Mouse (Mus musculus) adrenal gland (tissue): ENCODE results near the gene Zfp786.
"Not testable (repeated sequence)": the region's sequence is repeated elsewhere in the genome, so short reads cannot be mapped to it uniquely, and the experiment has no call there.

Source experiments
- intact Hi-C: fragments of 180-260 bp; cut with DNase I; formaldehyde crosslinking; loops from one replicate; pipeline ENCODE4 v1.15.1; 2025
- microRNA-seq, 2 experiments: library from miRNA; unstranded; fragments of <30 nt; microRNA quantifications; one replicate each; pipeline ENCODE4; 2019

Gene Zfp786

DNA sequence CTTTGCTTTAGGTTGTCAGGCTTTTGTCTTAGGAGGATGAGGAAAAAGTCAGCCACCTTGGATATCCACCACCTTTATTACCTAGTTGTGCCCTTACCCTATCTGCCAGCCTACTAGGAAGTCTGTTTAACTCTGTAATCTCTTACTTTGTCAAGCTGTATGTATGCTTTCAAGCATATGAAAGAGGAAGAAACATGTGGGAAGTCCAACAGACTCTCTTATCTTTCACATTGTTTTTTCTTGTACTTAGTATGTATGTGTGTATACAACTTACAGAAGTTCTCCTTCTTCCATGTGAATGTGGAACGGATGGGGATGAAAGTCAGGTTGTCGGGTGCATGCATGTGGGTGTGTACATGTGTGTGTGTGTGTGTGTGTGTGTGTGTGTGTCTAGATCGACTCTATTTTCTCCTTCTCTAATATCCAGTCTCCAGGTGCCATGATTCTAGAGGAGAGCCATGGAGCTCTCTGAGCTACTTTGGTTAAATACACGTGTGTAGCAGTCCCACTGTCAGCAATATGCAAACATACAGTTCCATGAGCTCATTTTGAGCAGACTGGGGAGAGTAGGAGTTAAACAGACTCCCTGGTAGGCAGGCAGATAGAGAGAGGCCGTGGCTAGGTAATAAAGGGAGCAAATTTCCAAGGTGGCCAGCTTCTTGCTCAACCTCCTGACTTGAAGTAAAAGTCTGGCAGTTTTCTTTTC, 45.8 kb downstream of the Zfp786 start:
- intact Hi-C loops, result no loop called here

DNA sequence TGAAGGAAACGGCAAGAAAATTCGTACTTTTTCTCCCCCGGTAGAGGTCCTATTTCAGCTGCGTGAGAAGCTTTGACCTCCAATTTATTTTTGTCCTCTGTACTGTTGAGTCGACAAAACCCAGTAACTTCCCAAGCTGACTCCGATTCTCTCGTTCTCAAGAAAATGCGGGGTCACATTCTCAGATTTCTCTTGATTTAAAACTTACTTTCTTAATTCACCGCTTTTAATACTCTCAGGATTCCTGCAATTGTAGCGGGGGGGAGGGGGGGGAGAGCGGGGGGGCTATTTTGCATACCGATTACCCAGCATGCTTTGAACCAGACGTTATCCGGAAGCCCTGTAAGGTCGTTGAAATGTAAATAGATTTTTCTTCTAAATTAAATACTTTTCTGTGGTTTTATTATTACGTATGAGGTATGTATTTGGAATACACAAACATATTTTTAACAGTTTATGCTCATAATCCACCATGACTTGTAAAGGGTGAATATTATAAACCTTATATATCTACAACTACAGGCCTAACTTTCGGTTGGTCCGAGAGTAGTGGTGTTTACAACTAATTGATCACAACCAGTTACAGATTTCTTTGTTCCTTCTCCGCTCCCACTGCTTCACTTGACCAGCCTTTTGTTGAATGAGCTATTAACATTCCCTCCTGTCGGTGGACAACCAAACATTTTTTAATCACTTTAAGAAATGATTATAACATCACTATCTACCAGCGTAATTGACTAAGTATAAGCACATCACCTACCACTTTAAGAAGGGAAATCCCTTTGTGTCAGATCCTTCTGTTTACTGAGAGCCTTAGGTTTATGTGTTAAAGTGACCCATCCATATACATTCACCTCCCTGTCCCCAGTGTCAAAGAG, 49.3 kb downstream of the Zfp786 start:
- intact Hi-C loops, result no loop called here

DNA sequence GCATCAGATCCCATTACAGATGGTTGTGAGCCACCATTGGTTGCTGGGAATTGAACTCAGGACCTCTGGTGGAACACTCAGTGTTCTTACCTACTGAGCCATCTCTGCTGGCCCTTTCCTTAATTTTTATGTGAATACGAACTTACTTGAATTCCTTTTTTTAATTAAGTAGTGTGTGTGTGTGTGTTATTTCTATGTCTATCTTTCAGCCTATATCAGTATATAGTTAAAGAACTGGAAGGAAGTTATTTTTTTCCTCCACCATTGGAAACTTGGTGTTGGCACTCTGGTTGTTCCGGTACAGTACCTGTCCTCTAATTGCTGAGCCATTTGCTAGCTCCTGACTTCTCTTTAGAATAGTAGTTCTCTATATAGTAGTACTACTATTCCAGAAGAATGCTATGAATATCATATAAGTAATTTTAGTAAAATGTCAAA, 50.1 kb downstream of the Zfp786 start:
- intact Hi-C loops, result no loop called here

DNA sequence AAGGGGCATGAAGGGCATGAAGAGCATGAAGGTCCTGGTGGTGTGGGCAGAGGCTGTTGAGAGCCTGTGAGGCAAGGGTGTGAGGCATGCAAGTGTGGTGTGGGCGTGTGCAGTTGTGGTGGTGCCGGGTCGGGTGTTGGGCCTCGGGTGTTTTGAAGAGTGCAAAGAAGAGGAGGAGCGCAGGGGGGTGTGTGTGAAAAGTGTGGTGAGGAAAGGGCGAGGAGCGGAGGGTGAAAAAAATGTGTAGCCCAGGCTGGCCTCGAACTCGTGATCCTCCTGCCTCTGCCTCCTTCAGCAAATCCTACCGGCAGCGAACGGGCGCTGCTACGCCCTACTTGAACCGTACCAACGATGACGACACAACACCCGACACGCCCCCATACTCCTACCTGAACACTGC, 58.9 kb downstream of the Zfp786 start:
- intact Hi-C loops, result not testable (repeated sequence)

DNA sequence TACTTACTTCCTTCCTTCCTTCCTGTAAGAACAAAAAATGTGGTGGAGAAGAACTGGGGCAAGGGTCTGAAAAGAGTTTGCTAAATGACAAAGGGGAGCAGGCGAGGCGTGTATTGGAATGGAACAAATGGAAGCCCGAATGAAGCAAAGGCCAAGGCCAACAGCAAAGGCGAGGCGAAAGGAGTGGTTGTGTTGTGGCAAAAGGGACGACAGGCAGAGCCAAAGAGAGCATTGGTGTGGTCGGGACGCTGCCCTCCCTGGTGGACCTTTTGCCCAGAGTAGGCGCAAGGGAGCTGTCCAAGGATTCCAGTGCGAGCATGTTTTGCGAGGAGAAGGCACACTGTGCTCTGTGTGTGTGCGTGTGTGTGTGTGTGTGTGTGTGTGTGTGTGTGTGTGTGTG, 59.6 kb downstream of the Zfp786 start:
- intact Hi-C loops, result not testable (repeated sequence)

DNA sequence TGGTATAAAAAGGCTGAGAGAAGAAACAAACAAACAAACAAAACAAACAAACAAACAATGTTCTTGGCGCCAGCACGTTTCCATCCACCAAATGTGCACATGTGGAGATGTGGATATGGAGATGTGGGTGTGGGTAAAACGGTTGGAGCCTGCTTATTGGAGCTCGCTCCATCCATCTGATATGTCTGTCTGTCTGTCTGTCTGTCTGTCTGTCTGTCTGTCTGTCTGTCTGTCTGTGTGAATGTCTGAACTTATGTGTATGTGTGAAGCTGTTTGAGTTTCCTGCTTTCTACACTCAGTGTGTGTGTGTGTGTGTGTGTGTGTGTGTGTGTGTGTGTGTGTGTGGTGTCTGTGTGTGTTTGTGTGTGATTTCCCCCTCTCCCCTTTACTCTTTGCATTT, 60.8 kb downstream of the Zfp786 start:
- intact Hi-C loops, result not testable (repeated sequence)

Small RNAs within 50 kb of the gene (microRNA-seq; reads per million reads assigned to microRNA genes)
- 0 reads per million in 2 experiments for gene Mir704
